Mouse (Mus musculus) cortical plate, adult 2 months (tissue): Measurements from ENCODE around the gene Vegfa.

Experiments used
- CTCF ChIP-seq: fragments of 200-500 bp; IDR thresholded peaks from 2 replicates; pipeline ENCODE4 v1.5.1; 2011; ENCODE audit warnings: mild to moderate bottlenecking, control low read depth, low read length; ENCODE audit not compliant: insufficient read depth; ENCODE audit errors: extremely low read depth
- POLR2A ChIP-seq: fragments of 200-500 bp; IDR thresholded peaks from 2 replicates; pipeline ENCODE4 v1.6.1; 2011; ENCODE audit warnings: mild to moderate bottlenecking, low read length, control low read depth; ENCODE audit not compliant: insufficient read depth; ENCODE audit errors: extremely low read depth

- TF ChIP-seq CTCF = no peak
- no peak for TF ChIP-seq POLR2A
Measured at GRCm38 (mm10) chr17:45972405-45972804, 59.8 kb downstream of the Vegfa start.
